ENCODE assay signal across 8 mouse cellular contexts in the genomic region with DNA sequence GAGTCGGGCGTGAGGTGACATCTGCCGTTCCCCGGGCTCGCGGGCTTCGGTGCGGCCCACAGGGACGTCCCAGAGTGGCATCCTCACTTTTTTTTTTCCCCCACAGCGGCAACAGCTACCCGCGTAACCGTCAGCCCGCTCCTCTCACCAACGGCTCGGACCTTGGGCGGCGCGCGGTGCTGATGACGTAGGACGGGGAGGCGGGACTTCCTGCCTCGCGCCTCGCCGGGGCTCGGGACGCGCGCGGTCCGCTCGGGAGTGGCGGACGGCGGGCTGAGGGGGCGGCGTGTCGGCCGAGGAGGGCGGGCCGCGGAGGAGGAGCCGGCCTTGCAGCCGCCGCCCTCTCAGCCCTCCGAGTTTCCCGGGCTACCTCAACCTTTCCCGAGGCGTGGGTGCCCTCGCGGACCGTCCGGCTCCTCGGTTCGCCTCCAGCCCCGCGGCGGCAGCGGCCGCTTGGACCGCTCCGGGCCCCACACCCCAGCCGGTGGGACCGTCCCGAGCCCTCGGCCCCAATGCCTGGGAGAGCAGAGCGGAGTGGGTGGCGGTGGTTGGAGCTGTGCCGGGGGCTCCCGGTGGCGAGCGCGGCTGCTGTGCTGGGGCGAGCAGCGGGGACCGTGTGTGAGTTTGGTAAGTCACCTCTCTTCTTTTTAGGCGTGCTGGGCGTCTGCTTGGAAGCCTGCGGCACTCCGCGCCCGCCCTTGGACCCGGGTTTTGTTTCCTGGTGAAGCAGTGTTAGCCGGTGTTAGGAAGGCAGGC. TPM values are rescaled to one million over a fixed set of nuclear protein-coding genes. Genes with fewer than 3 reads are reported as not detected.
DNase-seq lines count a peak whose midpoint lies in the region; ATAC-seq and TF ChIP-seq lines count a peak whose summit lies in the region.

Gene Cep83, plus strand, starts transcription at position 235 of the 756 bp plus-strand sequence.

- peaks cover 6% of the 10 kb centered on the region; the same call in 1 of the 2 replicates for H3K4me1 ChIP-seq in embryonic facial prominence, embryonic 12.5 days
- no peaks in the 10 kb centered on the region for H3K4me1 ChIP-seq in kidney, adult 2 months (ENCODE audit: control insufficient read depth, insufficient read depth, low read length)
- 0 out of 2 replicates have a peak, but pooled peaks cover 3% of the 10 kb centered on the region for H3K4me1 ChIP-seq in limb, embryonic 11.5 days (ENCODE audit: control insufficient read depth, insufficient read depth, low read length)
- peaks cover 19% of the 10 kb centered on the region for H3K4me1 ChIP-seq in midbrain, embryonic 13.5 days (replicated peaks)
- peaks cover 4% of the 10 kb centered on the region for H3K4me1 ChIP-seq in small intestine, adult 2 months (ENCODE audit: control insufficient read depth, insufficient read depth, insufficient read length, low read length)

- H3K27ac ChIP-seq in embryonic facial prominence, embryonic 12.5 days, result peak within 1 kb of the TSS; percentile 91
- H3K27ac ChIP-seq in kidney, adult 2 months (ENCODE audit: insufficient read depth, low read depth, low read length), result peak within 1 kb of the TSS; percentile 96
- peak within 1 kb of the TSS; percentile 91 for H3K27ac ChIP-seq in limb, embryonic 11.5 days (replicated peaks; ENCODE audit: low read depth, low read length)
- H3K27ac ChIP-seq in midbrain, embryonic 13.5 days, result peak within 1 kb of the TSS; percentile 91
- peak within 1 kb of the TSS; percentile 81 for H3K27ac ChIP-seq in small intestine, adult 2 months (ENCODE audit: insufficient read depth, low read depth, low read length)

- no peaks in the 10 kb centered on the region for H3K36me3 ChIP-seq in embryonic facial prominence, embryonic 12.5 days
- H3K36me3 ChIP-seq in kidney, adult 2 months (ENCODE audit: control insufficient read depth, insufficient read depth, low read length), result no peaks in the 10 kb centered on the region
- H3K36me3 ChIP-seq in limb, embryonic 11.5 days (ENCODE audit: control insufficient read depth, insufficient read depth, low read length), result no peaks in the 10 kb centered on the region
- no peaks in the 10 kb centered on the region for H3K36me3 ChIP-seq in midbrain, embryonic 13.5 days
- no peaks in the 10 kb centered on the region for H3K36me3 ChIP-seq in small intestine, adult 2 months (ENCODE audit: control insufficient read depth, insufficient read depth, low read length)

- peak; percentile 82 for DNase-seq in 3T3-L1 (ENCODE audit: low read depth, low spot score)
- peak; percentile 97 to 98 for DNase-seq in adrenal gland, postnatal 36 days
- DNase-seq in heart, adult 18-20 months, result peak; percentile 96
- DNase-seq in kidney, adult 2 months, result peak; percentile 96
- DNase-seq in limb, embryonic 11.5 days (ENCODE audit: low spot score), result peak; percentile 96

- peak within 1 kb of the TSS; percentile 90 for H3K9ac ChIP-seq in embryonic facial prominence, embryonic 12.5 days
- peak within 1 kb of the TSS; percentile 95 for H3K9ac ChIP-seq in limb, embryonic 11.5 days (ENCODE audit: low read length)
- H3K9ac ChIP-seq in midbrain, embryonic 13.5 days (replicated peaks), result peak within 1 kb of the TSS; percentile 84

- no peaks in the 10 kb centered on the region for H3K9me3 ChIP-seq in embryonic facial prominence, embryonic 12.5 days
- no peaks in the 10 kb centered on the region for H3K9me3 ChIP-seq in limb, embryonic 11.5 days (ENCODE audit: control insufficient read depth, low read length)
- no peaks in the 10 kb centered on the region for H3K9me3 ChIP-seq in midbrain, embryonic 13.5 days

- H3K4me2 ChIP-seq in embryonic facial prominence, embryonic 12.5 days (replicated peaks), result peak within 1 kb of the TSS; percentile 87
- peak within 1 kb of the TSS; percentile 74 for H3K4me2 ChIP-seq in limb, embryonic 11.5 days (ENCODE audit: low read depth, severe bottlenecking)
- H3K4me2 ChIP-seq in midbrain, embryonic 13.5 days (replicated peaks), result peak within 1 kb of the TSS; percentile 72

- TF ChIP-seq CTCF in kidney, adult 2 months (conservative IDR thresholded peaks at IDR 0.05; ENCODE audit: insufficient read depth, insufficient read length, low read depth, low read length), result no peak
- no peak for TF ChIP-seq CTCF in small intestine, adult 2 months (IDR thresholded peaks at IDR 0.05; ENCODE audit: extremely low read depth, insufficient read length, insufficient replicate concordance, low read depth, low read length)

- H3K4me3 ChIP-seq in embryonic facial prominence, embryonic 12.5 days, result peak within 1 kb of the TSS; percentile 89
- H3K4me3 ChIP-seq in kidney, adult 2 months (ENCODE audit: insufficient read depth, low read depth, low read length), result peak within 1 kb of the TSS; percentile 98
- peak within 1 kb of the TSS; percentile 85 for H3K4me3 ChIP-seq in limb, embryonic 11.5 days (ENCODE audit: low read depth, low read length)
- H3K4me3 ChIP-seq in midbrain, embryonic 13.5 days (replicated peaks), result peak within 1 kb of the TSS; percentile 90
- H3K4me3 ChIP-seq in small intestine, adult 2 months (ENCODE audit: low read depth, low read length), result peak within 1 kb of the TSS; percentile 92

- ATAC-seq in embryonic facial prominence, embryonic 12.5 days (ENCODE audit: insufficient number of reproducible peaks, insufficient read depth, low FRiP score, low TSS enrichment), result peak; percentile 97
- peak; percentile 96 for ATAC-seq in limb, embryonic 11.5 days (ENCODE audit: insufficient number of reproducible peaks, low FRiP score, low TSS enrichment, low read depth)
- ATAC-seq in midbrain, embryonic 13.5 days, result peak; percentile 98

- under 1% methylated on average over 71 of the region's 86 CpGs for WGBS in embryonic facial prominence, embryonic 12.5 days
- WGBS in kidney, adult 2 months, result 2% methylated on average over 83 of the region's 86 CpGs
- WGBS in limb, embryonic 11.5 days, result under 1% methylated on average over 79 of the region's 86 CpGs
- WGBS in midbrain, embryonic 13.5 days, result under 1% methylated on average over 78 of the region's 86 CpGs
- WGBS in small intestine, adult 2 months, result under 1% methylated on average over 79 of the region's 86 CpGs

- no peaks in the 10 kb centered on the region for H3K27me3 ChIP-seq in embryonic facial prominence, embryonic 12.5 days
- H3K27me3 ChIP-seq in kidney, adult 2 months (replicated peaks; ENCODE audit: control insufficient read depth, insufficient read depth, low read length), result no peaks in the 10 kb centered on the region
- no peaks in the 10 kb centered on the region for H3K27me3 ChIP-seq in limb, embryonic 11.5 days (ENCODE audit: control insufficient read depth, insufficient read depth, low read length)
- H3K27me3 ChIP-seq in midbrain, embryonic 13.5 days, result no peaks in the 10 kb centered on the region
- no peaks in the 10 kb centered on the region for H3K27me3 ChIP-seq in small intestine, adult 2 months (ENCODE audit: control insufficient read depth, insufficient read depth, low read length)

- peak; percentile 67 for TF ChIP-seq POLR2A in kidney, adult 2 months (IDR thresholded peaks at IDR 0.05; ENCODE audit: low read depth, low read length)
- TF ChIP-seq POLR2A in small intestine, adult 2 months (IDR thresholded peaks at IDR 0.05; ENCODE audit: low read depth, low read length), result peak; percentile 87

RNA-seq across cellular contexts. Expression of gene Cep83, which starts in this region (rescaled TPM):
- 1 to 10 TPM; 9.6 to 9.8 TPM for total RNA-seq in adrenal gland, postnatal 36 days (2021)
- 27.7 and 28.3 TPM in 2 replicates for polyA plus RNA-seq in embryonic facial prominence, embryonic 12.5 days (2016; fragmentation: Nextera tagmentation; extraction: Ambion mirVana)
- total RNA-seq in heart, adult 18-20 months (2021), result 10 to 100 TPM; 20.4 to 20.9 TPM
- polyA plus RNA-seq in kidney, adult 2 months (2012; rRNA removed), result 2.4 and 2.7 TPM in 2 replicates
- polyA plus RNA-seq in limb, embryonic 11.5 days (2014; fragmentation: Nextera tagmentation; extraction: Ambion mirVana), result 24.1 and 24.5 TPM in 2 replicates
- polyA plus RNA-seq in midbrain, embryonic 13.5 days (2015; fragmentation: Nextera tagmentation; extraction: Ambion mirVana), result 19.2 and 19.4 TPM in 2 replicates
- polyA plus RNA-seq in small intestine, adult 2 months (2012; rRNA removed), result 1.7 and 3.2 TPM in 2 replicates

Comparison
In these comparisons a context has a peak if more than half of its experiments do, and no peak if none do; other contexts are left out.
1. Peak in every context shown above with its lines: DNase-seq, ATAC-seq, H3K4me3 ChIP-seq and H3K27ac ChIP-seq.